Mouse (Mus musculus): ENCODE data around the gene Rasgrp2. TPM values are rescaled to one million over a fixed set of nuclear protein-coding genes. Genes with fewer than 3 reads are reported as not detected.

Gene Rasgrp2
- polyA plus RNA-seq, 1 experiment from 2014 or later: 34.6 TPM

- Histone ChIP-seq H3K4me2 (replicated peaks) (no peak overlapping the region), H3K4me1 (peaks cover 100% of the 10 kb centered on the region), H3K9me3 (no peaks in the 10 kb centered on the region), H3K9ac (replicated peaks) (no peak overlapping the region), H3K4me3 (no peak overlapping the region), H3K27ac (replicated peaks) (no peak overlapping the region), H3K27me3 (peaks cover 14% of the 10 kb centered on the region; the same call in 1 of the 2 replicates), H3K36me3 (no peaks in the 10 kb centered on the region)
- 61% methylated on average over 8 of the region's 8 CpGs for WGBS
- no peak for ATAC-seq (replicated peaks)
These were observed 25.2 kb downstream of the Rasgrp2 start for GRCm38 (mm10) chr19:6424137-6424881.

- peak overlapping the region; percentile 64; the same call in 1 of the 2 replicates for H3K4me2 ChIP-seq (replicated peaks)
- peaks cover 97% of the 10 kb centered on the region for H3K4me1 ChIP-seq
- H3K27ac ChIP-seq (replicated peaks): peak overlapping the region; percentile 77
- no peak overlapping the region for H3K9ac ChIP-seq (replicated peaks)
- no peak overlapping the region for H3K4me3 ChIP-seq
- WGBS: 8% methylated on average over 5 of the region's 5 CpGs
- ATAC-seq (replicated peaks): peak; percentile 38; the same call in 1 of the 2 replicates
- no peaks in the 10 kb centered on the region for H3K9me3 ChIP-seq
- peaks cover 24% of the 10 kb centered on the region; the same call in 1 of the 2 replicates for H3K27me3 ChIP-seq
- no peaks in the 10 kb centered on the region for H3K36me3 ChIP-seq
These were observed 26.5 kb downstream of the Rasgrp2 start for GRCm38 (mm10) chr19:6425595-6425994.

GRCm38 (mm10) chr19:6426703-6427500 is 27.8 kb downstream of the Rasgrp2 start:
- Histone ChIP-seq H3K4me1 (peaks cover 88% of the 10 kb centered on the region), H3K27me3 (peaks cover 24% of the 10 kb centered on the region; the same call in 1 of the 2 replicates), H3K4me3 (0 out of 2 replicates have a peak overlapping the region, but pooled peaks have one; percentile 5), H3K36me3 (no peaks in the 10 kb centered on the region), H3K27ac (replicated peaks) (peak overlapping the region; percentile 77), H3K9me3 (no peaks in the 10 kb centered on the region), H3K9ac (replicated peaks) (no peak overlapping the region), H3K4me2 (replicated peaks) (peak overlapping the region; percentile 64; the same call in 1 of the 2 replicates)
- ATAC-seq (replicated peaks): peak; percentile 42
- 7% methylated on average over 13 of the region's 13 CpGs for WGBS

- H3K4me3 ChIP-seq: peak overlapping the region; percentile 38
- peaks cover 82% of the 10 kb centered on the region for H3K4me1 ChIP-seq
- WGBS: under 1% methylated on average over 69 of the region's 94 CpGs
- 0 out of 2 replicates have a peak overlapping the region, but pooled peaks have one; percentile 77 for H3K27ac ChIP-seq (replicated peaks)
- H3K36me3 ChIP-seq: no peaks in the 10 kb centered on the region
- peak overlapping the region; percentile 64 for H3K4me2 ChIP-seq (replicated peaks)
- ATAC-seq (replicated peaks): no peak
- peak overlapping the region; percentile 46 for H3K9ac ChIP-seq (replicated peaks)
- H3K9me3 ChIP-seq: no peaks in the 10 kb centered on the region
- peaks cover 24% of the 10 kb centered on the region; the same call in 1 of the 2 replicates for H3K27me3 ChIP-seq
These were observed 28.7 kb downstream of the Rasgrp2 start for GRCm38 (mm10) chr19:6427653-6428434.

GRCm38 (mm10) chr19:6428501-6429200 is 29.5 kb downstream of the Rasgrp2 start:
- Histone ChIP-seq H3K4me1 (peaks cover 80% of the 10 kb centered on the region), H3K4me3 (peak overlapping the region; percentile 38), H3K4me2 (replicated peaks) (peak overlapping the region; percentile 64), H3K36me3 (no peaks in the 10 kb centered on the region), H3K27ac (replicated peaks) (no peak overlapping the region), H3K27me3 (peaks cover 24% of the 10 kb centered on the region; the same call in 1 of the 2 replicates), H3K9me3 (no peaks in the 10 kb centered on the region), H3K9ac (replicated peaks) (peak overlapping the region; percentile 46; the same call in 1 of the 2 replicates)
- WGBS: 1% methylated on average over 60 of the region's 60 CpGs
- 0 out of 2 replicates have a peak, but pooled peaks have one; percentile 11 for ATAC-seq (replicated peaks)

- H3K4me3 ChIP-seq: no peak overlapping the region
- peak overlapping the region; percentile 12 for H3K27ac ChIP-seq (replicated peaks)
- WGBS: 72% methylated on average over 10 of the region's 10 CpGs
- H3K27me3 ChIP-seq: no peaks in the 10 kb centered on the region
- H3K9me3 ChIP-seq: no peaks in the 10 kb centered on the region
- H3K9ac ChIP-seq (replicated peaks): no peak overlapping the region
- ATAC-seq (replicated peaks): no peak
- H3K4me2 ChIP-seq (replicated peaks): no peak overlapping the region
- H3K36me3 ChIP-seq: no peaks in the 10 kb centered on the region
- H3K4me1 ChIP-seq: peaks cover 52% of the 10 kb centered on the region
These were observed 43.9 kb downstream of the Rasgrp2 start for GRCm38 (mm10) chr19:6443016-6443415.

- Histone ChIP-seq H3K9me3 (no peaks in the 10 kb centered on the region), H3K4me3 (peak overlapping the region; percentile 0; the same call in 1 of the 2 replicates), H3K36me3 (no peaks in the 10 kb centered on the region), H3K9ac (replicated peaks) (peak overlapping the region; percentile 19), H3K4me2 (replicated peaks) (peak overlapping the region; percentile 33), H3K27me3 (no peaks in the 10 kb centered on the region), H3K27ac (replicated peaks) (peak overlapping the region; percentile 73), H3K4me1 (peaks cover 68% of the 10 kb centered on the region)
- peak; percentile 87 for ATAC-seq (replicated peaks)
- WGBS: 5% methylated on average over 10 of the region's 10 CpGs
These were observed 46.8 kb downstream of the Rasgrp2 start for GRCm38 (mm10) chr19:6445761-6446423.

- H3K9ac ChIP-seq (replicated peaks): no peak overlapping the region
- H3K27me3 ChIP-seq: no peaks in the 10 kb centered on the region
- H3K4me2 ChIP-seq (replicated peaks): no peak overlapping the region
- 39% methylated on average over 7 of the region's 7 CpGs for WGBS
- no peak overlapping the region for H3K4me3 ChIP-seq
- H3K36me3 ChIP-seq: no peaks in the 10 kb centered on the region
- ATAC-seq (replicated peaks): no peak
- peaks cover 76% of the 10 kb centered on the region for H3K4me1 ChIP-seq
- H3K27ac ChIP-seq (replicated peaks): peak overlapping the region; percentile 73
- H3K9me3 ChIP-seq: no peaks in the 10 kb centered on the region
These were observed 47.7 kb downstream of the Rasgrp2 start for GRCm38 (mm10) chr19:6446736-6447437.

- Histone ChIP-seq H3K27ac (replicated peaks) (peak overlapping the region; percentile 61), H3K4me1 (peaks cover 83% of the 10 kb centered on the region), H3K9me3 (no peaks in the 10 kb centered on the region), H3K36me3 (no peaks in the 10 kb centered on the region), H3K27me3 (no peaks in the 10 kb centered on the region), H3K9ac (replicated peaks) (no peak overlapping the region), H3K4me2 (replicated peaks) (peak overlapping the region; percentile 33), H3K4me3 (peak overlapping the region; percentile 7; the same call in 1 of the 2 replicates)
- no peak for ATAC-seq (replicated peaks)
- WGBS: 59% methylated on average over 5 of the region's 5 CpGs
These were observed 49.6 kb downstream of the Rasgrp2 start for GRCm38 (mm10) chr19:6448752-6449151.

GRCm38 (mm10) chr19:6449841-6450240 is 50.7 kb downstream of the Rasgrp2 start:
- no peaks in the 10 kb centered on the region for H3K36me3 ChIP-seq
- H3K27ac ChIP-seq (replicated peaks): no peak overlapping the region
- H3K9ac ChIP-seq (replicated peaks): no peak overlapping the region
- H3K4me2 ChIP-seq (replicated peaks): no peak overlapping the region
- no peaks in the 10 kb centered on the region for H3K9me3 ChIP-seq
- no peaks in the 10 kb centered on the region for H3K27me3 ChIP-seq
- WGBS: 73% methylated on average over 7 of the region's 7 CpGs
- H3K4me1 ChIP-seq: peaks cover 84% of the 10 kb centered on the region
- no peak overlapping the region for H3K4me3 ChIP-seq
- no peak for ATAC-seq (replicated peaks)

Measured in forebrain, embryonic 15.5 days (tissue).